Mouse (Mus musculus) heart, postnatal 36 days (tissue): Measurements from ENCODE around the gene Naaa. TPM values are rescaled to one million over a fixed set of nuclear protein-coding genes. Genes with fewer than 3 reads are reported as not detected.

ENCODE experiments used
- DNase-seq, 2 experiments: peaks; one replicate each; pipeline ENCODE4 v3.0.0; 2021 to 2022
- intact Hi-C: fragments of 180-260 bp; cut with DNase I; formaldehyde crosslinking; loops from one replicate; pipeline ENCODE4 v1.15.1; 2025
- total RNA-seq, 2 experiments: library from RNA; stranded (reverse); gene quantifications; 2 replicates each; pipeline ENCODE4 v1.2.3; 2021

Gene Naaa
- total RNA-seq, 2 experiments from 2014 or later = 12.2 to 13.3 TPM

GRCm38 (mm10) chr5:92218915-92219793 is 58.8 kb downstream of the Naaa start:
- intact Hi-C loops = no loop called here
- no peak for DNase-seq

GRCm38 (mm10) chr5:92215308-92215707 is 62.7 kb downstream of the Naaa start, which contains the start of gene U90926:
Gene U90926 (minus strand): TSS chr5:92215408.
- intact Hi-C loops = no loop called here
- DNase-seq = no peak

- intact Hi-C loops = no loop called here
- no peak for DNase-seq
Measured at GRCm38 (mm10) chr5:92212231-92212630, 65.7 kb downstream of the Naaa start.

- no peak for DNase-seq
- intact Hi-C loops = no loop called here
Measured at GRCm38 (mm10) chr5:92210205-92210604, 67.8 kb downstream of the Naaa start.

Other genes starting within 250 kb of the Naaa start
- 1 to 10 TPM; 3.6 to 3.7 TPM for gene Cdkl2, start 234.3 kb downstream of the Naaa start, total RNA-seq
- gene G3bp2, start 194.5 kb downstream of the Naaa start, total RNA-seq = 10 to 100 TPM; 59.1 to 61.2 TPM
- gene Uso1, start 140.2 kb downstream of the Naaa start, total RNA-seq = 10 to 100 TPM; 38.7 to 40.2 TPM
- not detected for gene U90926, start 62.8 kb downstream of the Naaa start, total RNA-seq
- gene Ppef2, start 21.9 kb downstream of the Naaa start, total RNA-seq = not detected
- gene Sdad1, start 32.3 kb upstream of the Naaa start, total RNA-seq = 10 to 100 TPM; 11.1 to 12.5 TPM
- 1 to 10 TPM; 1.4 to 2.7 TPM for gene Cxcl9, start 49.9 kb upstream of the Naaa start, total RNA-seq
- gene Art3, start 53.7 kb upstream of the Naaa start, total RNA-seq = 100 to 1,000 TPM; 751 to 829 TPM
- under 1 TPM in 1 of 2 experiments, not detected in 1; 0.28 TPM for gene Cxcl10, start 70.7 kb upstream of the Naaa start, total RNA-seq
- 10 to 100 TPM; 15.9 to 17.1 TPM for gene Nup54, start 157.0 kb upstream of the Naaa start, total RNA-seq
- gene Scarb2, start 228.7 kb upstream of the Naaa start, total RNA-seq = 10 to 100 TPM; 80.3 to 91.1 TPM